Mouse (Mus musculus) bone marrow macrophage, adult 2 months (primary cell): ENCODE results near the gene Paqr7. TPM values are rescaled to one million over a fixed set of nuclear protein-coding genes. Genes with fewer than 3 reads are reported as not detected.
A peak's percentile ranks its signal among the peaks of the same experiment; 100 is the strongest.

Source experiments
- H3K27ac ChIP-seq: 2 replicates; pipeline ENCODE4 v1.5.1; 2012; ENCODE audit warnings: low read depth, low read length; ENCODE audit not compliant: insufficient read depth
- H3K4me1 ChIP-seq: 2 replicates; pipeline ENCODE4 v1.6.1; 2012; ENCODE audit warnings: low read length; ENCODE audit not compliant: control insufficient read depth, insufficient read depth
- H3K4me3 ChIP-seq: 2 replicates; pipeline ENCODE4 v1.5.1; 2012; ENCODE audit warnings: mild to moderate bottlenecking, low read length, moderate library complexity; ENCODE audit not compliant: insufficient read depth
- CTCF ChIP-seq: IDR thresholded peaks from 2 replicates; pipeline ENCODE4 v1.5.1; 2012; ENCODE audit warnings: low read depth, mild to moderate bottlenecking, low read length, moderate library complexity
- POLR2A ChIP-seq: IDR thresholded peaks from 2 replicates; pipeline ENCODE4 v1.6.1; 2012; ENCODE audit warnings: mild to moderate bottlenecking, low read depth, low read length, borderline replicate concordance
- polyA plus RNA-seq: library from polyadenylated mRNA; stranded (reverse); fragments of >200 nt; gene quantifications from 2 replicates; pipeline ENCODE4 v1.2.4, GENCODE M21; 2012; ENCODE audit not compliant: missing spikeins, insufficient read depth, insufficient read length

Paqr7 gene
- polyA plus RNA-seq, 1 experiment = 41.9 TPM

- peaks cover 15% of the 10 kb centered on the region for H3K4me1 ChIP-seq
- H3K27ac ChIP-seq = peak overlapping the region; percentile 49; the same call in 1 of the 2 replicates
Measured at GRCm38 (mm10) chr4:134460277-134460676, 36.2 kb upstream of the Paqr7 start.

GRCm38 (mm10) chr4:134461252-134461651, 35.2 kb upstream of the Paqr7 start:
- H3K27ac ChIP-seq = no peak overlapping the region
- no peak overlapping the region for H3K4me3 ChIP-seq
- TF ChIP-seq POLR2A = no peak
- no peak for TF ChIP-seq CTCF
- H3K4me1 ChIP-seq = peaks cover 10% of the 10 kb centered on the region

More at GRCm38 (mm10) chr4:134460277-134460676, 36.2 kb upstream of the Paqr7 start:
- H3K4me3 ChIP-seq = no peak overlapping the region
- TF ChIP-seq CTCF (no peak), POLR2A (no peak)

- Histone ChIP-seq H3K4me1 (peaks cover 5% of the 10 kb centered on the region), H3K27ac (no peak overlapping the region), H3K4me3 (no peak overlapping the region)
- TF ChIP-seq POLR2A = no peak
- no peak for TF ChIP-seq CTCF
Measured at GRCm38 (mm10) chr4:134465789-134466188, 30.7 kb upstream of the Paqr7 start.

- TF ChIP-seq POLR2A = no peak
- H3K4me1 ChIP-seq = peaks cover 5% of the 10 kb centered on the region
- no peak overlapping the region for H3K27ac ChIP-seq
- H3K4me3 ChIP-seq = no peak overlapping the region
Measured at GRCm38 (mm10) chr4:134466381-134467262, 29.9 kb upstream of the Paqr7 start.

GRCm38 (mm10) chr4:134467435-134468214, 28.9 kb upstream of the Paqr7 start:
- TF ChIP-seq CTCF = no peak
- Histone ChIP-seq H3K4me1 (peaks cover 5% of the 10 kb centered on the region), H3K4me3 (peak overlapping the region; percentile 69), H3K27ac (no peak overlapping the region)

- H3K4me3 ChIP-seq = peak within 1 kb of the TSS; percentile 82
- TF ChIP-seq POLR2A (0 out of 2 replicates have a peak, but pooled peaks have one; percentile 58), CTCF (no peak)
- H3K4me1 ChIP-seq = peaks cover 5% of the 10 kb centered on the region
- H3K27ac ChIP-seq = peak within 1 kb of the TSS; percentile 63
Measured at GRCm38 (mm10) chr4:134468215-134468575, 28.3 kb upstream of the Paqr7 start, which contains the start of gene Stmn1. Gene Stmn1 (plus strand): TSS chr4:134468320.

- Histone ChIP-seq H3K27ac (peak overlapping the region; percentile 63), H3K4me1 (peaks cover 5% of the 10 kb centered on the region), H3K4me3 (peak overlapping the region; percentile 82)
- TF ChIP-seq CTCF = no peak
- no peak for TF ChIP-seq POLR2A
Measured at GRCm38 (mm10) chr4:134468578-134469266, 27.8 kb upstream of the Paqr7 start.

- TF ChIP-seq POLR2A (no peak), CTCF (no peak)
- Histone ChIP-seq H3K4me3 (peak overlapping the region; percentile 82), H3K4me1 (peaks cover 5% of the 10 kb centered on the region), H3K27ac (no peak overlapping the region)
Measured at GRCm38 (mm10) chr4:134469341-134469796, 27.1 kb upstream of the Paqr7 start.

GRCm38 (mm10) chr4:134469985-134470384, 26.5 kb upstream of the Paqr7 start:
- Histone ChIP-seq H3K4me3 (no peak overlapping the region; the same call in 1 of the 2 replicates), H3K27ac (no peak overlapping the region), H3K4me1 (peaks cover 5% of the 10 kb centered on the region)
- no peak for TF ChIP-seq CTCF
- no peak for TF ChIP-seq POLR2A
